Mouse (Mus musculus): ENCODE data around the gene Mok. TPM values are rescaled to one million over a fixed set of nuclear protein-coding genes. Genes with fewer than 3 reads are reported as not detected.

The Mok gene
- total RNA-seq, 2 experiments from 2014 or later, result 0.86 to 1.2 TPM

DNA sequence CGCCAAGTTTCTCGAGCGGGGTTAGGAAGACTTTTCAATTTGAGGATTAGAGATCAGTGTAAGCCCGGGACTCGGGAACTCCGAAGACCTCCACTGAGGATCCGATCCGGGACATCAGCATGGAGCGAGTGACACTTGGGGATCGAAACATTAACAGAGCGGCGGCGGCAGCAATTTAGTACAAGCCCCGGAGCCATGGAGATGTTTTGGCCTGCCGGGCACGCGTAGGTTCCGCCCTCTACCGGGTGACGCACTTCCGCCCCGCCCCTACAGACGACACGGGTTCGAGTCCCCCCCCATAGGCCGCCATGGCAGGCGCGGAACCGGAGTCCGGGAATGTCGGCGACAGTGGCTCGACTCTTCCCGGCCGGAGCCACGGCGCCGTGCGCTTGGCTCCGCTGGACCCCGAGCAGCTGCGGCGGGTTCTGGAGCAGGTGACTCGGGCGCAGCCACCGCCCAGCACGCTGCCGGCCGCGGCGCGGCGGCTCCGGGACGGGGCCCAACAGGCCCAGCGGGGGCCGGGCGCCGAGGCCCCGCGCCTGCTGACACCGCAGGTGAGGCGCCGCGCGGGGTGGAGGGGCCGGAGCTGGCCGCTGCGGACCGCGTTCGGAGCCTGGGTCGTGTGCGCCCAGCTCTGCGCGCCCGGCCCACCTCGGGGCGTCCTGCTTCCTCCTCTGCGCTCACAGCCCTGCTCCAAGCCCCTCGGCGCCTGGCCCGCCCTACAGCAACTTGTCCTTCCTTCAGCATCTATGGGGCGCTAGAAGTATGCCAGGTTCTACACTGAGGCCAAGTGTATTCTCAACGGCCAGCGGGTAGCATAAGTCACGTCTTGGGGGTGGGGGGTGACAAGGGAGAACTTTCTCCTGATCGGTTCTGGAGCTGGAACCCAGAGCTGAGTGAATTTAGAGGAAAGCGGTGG, 9.5 kb upstream of the Mok start, which contains the start of gene Zfp839:
Gene Zfp839 (plus strand): TSS at position 244 of the 919 bp plus-strand sequence.
- peak; percentile 91 to 92 for DNase-seq (ENCODE audit: low spot score in 2 of 2)

DNA sequence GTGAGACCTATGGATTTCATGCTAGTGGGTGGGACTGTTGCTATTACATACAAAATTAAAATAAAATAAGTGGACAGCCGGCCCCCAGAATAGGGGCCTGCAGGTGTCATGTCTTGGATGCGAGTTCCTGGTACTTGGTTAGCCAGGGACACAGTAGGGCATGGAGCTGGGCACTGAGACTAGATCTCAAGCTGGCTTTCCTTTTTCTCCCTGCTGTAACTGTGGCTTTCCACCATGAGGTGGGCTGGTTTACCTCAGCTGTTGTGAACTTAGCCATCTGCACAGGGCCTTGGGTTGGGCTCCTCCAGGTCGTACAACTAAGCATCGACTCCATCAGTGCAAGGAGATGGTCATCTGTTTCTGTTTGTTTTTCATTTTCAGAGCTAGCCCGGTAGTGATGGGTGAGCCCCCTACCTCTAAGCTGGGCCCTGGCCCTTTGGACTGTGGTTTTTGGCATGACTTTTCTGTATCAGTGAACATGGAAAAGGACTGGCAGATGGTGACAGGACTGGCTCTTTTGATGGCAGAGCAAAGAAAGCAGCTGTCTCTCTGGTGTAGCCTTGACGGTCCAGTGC, 5.5 kb upstream of the Mok start:
- no peak for DNase-seq (ENCODE audit: low spot score in 2 of 2)

DNA sequence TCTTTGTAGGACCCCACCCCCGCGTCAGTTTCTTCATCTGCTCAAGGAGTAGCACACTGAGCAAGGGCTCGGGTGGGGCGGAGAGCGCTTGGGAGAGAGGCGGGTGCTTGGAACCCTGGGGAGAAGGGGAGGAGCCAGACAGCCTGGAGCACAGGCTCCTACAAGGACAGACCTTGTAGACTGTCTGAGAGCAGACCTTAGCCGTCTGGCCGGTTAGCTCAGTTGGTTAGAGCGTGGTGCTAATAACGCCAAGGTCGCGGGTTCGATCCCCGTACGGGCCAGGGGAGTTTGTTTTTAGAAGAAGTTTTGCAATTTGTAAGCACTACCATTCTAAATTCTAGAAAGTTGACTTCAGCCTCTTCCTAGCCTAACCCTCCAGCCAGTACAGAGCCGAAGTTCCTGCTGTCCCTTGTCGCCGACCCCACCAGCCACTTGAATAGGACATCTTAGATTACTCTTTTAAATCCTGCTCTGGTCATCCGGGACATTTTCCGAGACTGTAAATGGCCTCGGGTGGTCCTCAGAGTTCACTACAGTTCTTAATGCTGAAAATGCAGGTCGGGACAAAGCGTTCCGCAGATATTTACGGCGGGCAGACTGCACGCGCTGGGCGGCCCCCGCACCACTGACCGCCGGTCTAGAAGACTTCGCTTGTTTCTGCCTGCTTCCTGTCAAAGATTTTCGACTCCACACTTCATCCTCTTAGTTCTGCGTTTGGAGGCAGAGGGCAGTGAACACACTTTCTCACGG, 4.6 kb upstream of the Mok start:
- DNase-seq (ENCODE audit: low spot score in 2 of 2), result peak; percentile 95 to 98

DNA sequence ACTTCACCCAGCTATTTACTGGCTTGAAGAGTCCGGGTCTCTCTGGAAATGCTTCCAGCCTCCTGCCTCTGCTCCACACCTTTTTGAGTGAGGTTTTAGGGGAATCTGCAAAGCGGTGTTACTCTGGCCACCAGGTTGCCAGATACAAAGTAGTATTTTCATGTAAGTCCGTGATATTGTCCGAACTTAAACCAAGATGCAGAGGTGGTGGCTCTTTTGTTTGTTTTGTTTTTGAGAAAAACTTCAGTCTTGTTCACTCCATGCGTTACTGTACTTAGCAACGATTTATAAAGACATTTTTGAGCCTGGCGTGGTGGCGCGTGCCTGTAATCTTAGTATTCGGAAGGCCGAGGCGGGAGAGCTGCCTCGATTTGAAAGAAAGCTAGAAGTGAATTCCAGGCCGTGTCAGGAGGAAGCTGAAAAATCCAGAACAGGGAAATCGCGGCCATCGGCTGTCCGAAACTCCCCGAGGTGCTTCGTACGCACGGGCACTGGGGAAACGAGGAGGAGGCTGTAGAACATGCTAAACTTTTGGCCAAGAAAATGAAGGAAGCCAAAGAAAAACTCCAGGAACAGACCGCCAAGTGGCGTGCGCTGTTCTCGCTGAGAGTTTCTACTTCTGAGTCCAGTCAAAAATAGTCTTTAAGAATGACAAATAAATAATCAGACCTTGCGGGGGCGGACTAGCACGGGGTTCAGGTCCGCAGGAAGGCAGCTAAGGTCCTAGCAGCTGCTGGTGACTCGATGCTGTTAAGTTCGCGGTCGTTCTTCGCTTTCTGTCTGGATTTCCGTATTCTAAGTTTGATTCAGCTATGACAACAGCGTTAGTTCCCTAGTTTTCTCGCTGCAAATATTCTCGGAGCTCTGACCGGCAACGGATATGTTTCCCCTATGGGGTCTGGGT, 3.7 kb upstream of the Mok start:
- peak; percentile 51 to 54 for DNase-seq (ENCODE audit: low spot score in 2 of 2)

DNA sequence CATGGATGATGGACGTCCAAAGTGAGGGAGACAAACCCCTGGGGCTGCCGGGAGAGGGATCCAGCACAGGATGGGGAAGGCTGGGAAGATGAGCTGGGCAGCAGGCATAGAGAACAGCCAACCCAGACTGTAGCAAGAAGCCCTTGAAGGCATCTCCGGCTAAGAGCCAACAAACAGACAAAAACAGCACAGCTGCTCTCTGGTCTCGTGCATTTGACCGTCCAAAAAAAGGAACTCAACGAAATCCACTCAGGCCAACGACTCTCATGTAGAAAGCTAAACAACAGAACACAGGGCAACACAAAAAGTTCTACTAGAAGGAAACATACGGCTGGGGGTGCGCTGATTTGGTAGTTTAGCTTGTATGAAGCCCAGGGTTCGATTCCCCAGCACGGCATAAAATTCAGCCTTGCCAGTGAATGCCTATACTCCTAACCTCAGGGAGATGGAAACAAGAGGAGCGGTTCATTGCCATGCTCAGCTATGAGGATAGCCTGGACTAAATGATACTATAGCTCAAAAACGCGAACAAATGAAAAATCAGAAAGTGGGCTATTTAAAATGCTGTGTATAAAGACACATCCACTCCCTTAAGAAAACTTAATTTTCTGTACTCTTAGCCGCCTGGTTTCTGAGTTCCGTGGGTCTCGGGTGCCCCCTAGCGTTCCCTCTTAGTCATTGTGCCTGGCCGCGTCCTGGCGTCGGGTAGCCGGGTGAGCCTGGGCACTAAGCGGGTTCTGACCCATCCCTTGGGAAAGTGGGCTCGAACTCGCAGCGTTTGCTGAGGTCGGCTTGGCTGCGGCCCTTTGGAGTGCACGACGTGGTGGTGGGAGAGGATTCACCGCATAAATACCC, 2.7 kb upstream of the Mok start:
- DNase-seq (ENCODE audit: low spot score in 2 of 2), result peak; percentile 88

DNA sequence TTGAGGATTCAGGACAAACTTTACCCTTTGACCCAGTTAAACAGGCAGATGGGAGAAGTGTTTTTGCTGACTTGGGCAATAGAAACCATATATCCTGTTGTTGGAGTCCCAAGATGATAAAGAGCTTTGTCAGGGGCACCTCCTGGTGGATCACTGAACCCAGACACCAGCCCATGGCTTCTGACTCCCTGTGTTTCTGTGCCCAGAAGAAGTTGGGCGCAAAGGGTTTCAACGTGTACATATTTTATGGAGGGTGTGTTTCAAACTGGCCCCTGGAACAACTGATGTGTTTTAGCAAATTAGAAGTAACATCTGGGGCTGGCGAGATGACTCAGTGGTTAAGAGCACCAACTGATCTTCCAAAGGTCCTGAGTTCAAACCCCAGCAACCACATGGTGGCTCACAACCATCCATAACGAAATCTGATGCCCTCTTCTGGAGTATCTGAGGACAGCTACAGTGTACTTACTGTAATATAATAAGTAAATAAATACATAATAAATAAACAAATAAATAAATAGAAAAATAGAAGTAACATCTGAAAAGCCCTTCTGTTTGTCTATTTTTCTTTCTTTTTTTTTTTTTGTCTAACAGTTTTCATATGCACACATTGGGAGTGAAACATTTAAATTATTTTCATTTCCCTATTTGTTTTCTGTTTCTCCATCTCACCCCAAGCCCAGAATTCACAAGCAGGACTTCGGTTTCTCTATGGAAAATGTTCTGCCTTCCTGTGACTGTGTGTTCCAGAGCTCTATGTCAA, 1.2 kb upstream of the Mok start:
- DNase-seq (ENCODE audit: low spot score in 2 of 2), result no peak

DNA sequence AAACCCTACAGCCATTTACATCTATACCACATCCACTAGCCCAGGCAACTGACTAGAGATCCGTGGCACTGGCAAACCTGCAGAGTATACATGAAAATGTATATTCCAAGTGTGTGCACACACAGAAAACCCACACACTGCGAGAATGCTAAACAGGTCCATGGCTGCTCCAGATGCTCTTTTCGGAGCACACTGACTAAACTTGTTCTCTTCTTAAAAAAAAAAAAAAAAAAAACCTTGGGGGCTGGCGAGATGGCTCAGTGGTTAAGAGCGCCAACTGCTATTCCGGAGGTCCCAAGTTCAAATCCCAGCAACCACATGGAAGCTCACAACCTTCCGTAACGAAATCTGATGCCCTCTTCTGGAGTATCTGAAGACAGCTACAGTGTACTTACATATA, 2.9 kb downstream of the Mok start:
- DNase-seq (ENCODE audit: low spot score in 2 of 2), result no peak

DNA sequence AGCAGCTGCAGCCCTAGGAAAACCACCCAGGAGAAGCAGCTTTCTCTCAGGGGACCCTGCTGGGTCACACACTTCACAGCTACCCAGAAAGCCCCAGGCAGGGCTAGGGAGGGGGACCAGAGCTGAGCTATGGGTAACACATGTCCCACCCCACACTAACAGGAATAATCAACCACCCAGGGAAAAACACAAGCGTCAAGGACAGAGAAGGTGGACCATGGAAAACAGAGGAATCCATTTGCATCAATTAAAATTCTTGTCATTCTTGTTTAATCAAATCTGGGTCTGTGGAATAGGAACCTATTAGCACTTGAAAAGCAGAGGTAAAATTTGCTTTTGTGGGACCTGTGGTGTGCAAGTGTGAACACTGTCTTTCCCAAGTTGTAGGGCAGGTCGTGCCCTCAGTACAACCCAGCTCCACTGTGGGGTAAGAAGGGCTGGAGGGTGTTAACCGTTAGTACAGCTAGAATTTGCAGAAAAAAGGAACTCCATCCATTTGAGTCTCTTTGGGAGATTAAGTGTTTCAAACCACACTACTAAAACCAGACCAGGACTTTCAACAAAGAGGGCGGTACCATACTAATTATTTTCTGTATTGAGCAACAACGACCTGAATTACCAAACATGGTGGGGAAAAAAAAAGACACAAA, 3.4 kb downstream of the Mok start:
- DNase-seq (ENCODE audit: low spot score in 2 of 2), result no peak

DNA sequence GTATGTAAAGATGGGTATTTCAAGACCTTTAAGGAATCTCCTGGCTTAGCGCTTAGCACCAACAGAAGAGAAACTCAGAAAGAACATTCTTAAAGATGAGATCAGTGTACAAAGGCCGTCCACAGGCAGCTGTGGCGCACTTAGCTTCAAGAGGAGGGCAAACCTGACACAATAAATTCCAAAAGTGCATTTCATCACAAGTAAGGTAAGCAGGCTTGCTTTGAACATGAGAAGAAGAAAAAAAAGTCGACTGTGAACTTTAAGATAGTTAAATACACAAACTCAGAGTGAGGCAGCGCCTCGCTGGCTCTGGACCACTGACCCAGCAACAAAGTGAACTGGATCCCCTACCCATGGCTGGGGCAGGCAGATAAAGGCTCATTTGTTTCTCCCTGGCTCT, 4.0 kb downstream of the Mok start:
- no peak for DNase-seq (ENCODE audit: low spot score in 2 of 2)

DNA sequence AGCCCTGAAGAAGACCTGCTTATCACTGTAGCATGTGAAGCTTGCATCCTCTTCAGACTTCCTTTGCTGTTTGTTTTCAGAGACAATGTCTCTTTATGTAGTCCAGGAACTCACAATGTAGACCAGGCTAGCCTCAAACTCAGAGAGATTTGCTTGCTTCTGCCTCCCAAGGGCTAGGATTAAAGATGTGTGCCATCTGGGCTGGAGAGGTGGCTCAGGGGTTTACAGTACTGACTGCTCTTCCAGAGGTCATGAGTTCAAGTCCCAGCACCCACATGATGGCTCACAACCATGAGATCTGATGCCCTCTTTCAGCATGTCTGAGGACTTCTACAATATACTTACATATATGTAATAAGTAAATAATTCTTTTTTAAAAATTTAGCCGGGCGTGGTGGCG, 5.6 kb downstream of the Mok start:
- DNase-seq (ENCODE audit: low spot score in 2 of 2), result no peak

DNA sequence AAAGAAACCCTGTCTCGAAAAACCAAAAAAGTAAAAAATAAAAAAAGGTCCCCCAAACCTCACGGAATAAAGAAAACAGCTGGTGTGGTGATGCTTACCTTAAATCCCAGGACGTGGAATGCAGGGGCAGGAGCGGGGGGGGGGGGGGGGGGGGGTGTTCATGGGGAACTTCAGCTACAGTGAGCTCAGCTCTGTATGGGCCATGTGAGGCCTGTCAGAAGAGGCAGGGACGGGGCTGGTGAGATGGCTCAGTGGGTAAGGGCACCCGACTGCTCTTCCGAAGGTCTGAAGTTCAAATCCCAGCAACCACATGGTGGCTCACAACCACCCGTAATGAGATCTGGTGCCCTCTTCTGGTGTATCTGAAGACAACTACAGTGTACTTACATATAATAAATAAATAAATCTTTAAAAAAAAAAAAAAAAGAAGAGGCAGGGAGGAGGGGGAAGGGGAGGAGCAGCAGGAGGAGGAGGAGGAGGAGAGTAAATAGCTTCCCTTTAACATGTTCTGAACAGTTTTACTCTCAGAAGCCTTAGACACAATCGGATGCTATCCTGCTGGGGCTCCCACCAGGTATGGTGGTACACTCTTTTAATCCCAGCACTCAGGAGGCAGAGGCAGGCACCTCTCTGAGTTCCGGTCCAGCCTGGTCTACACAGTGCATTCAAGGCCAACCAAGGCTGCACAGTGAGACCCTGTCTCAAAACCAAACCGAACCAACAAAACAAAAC, 10.3 kb downstream of the Mok start:
- no peak for DNase-seq (ENCODE audit: low spot score in 2 of 2)

DNA sequence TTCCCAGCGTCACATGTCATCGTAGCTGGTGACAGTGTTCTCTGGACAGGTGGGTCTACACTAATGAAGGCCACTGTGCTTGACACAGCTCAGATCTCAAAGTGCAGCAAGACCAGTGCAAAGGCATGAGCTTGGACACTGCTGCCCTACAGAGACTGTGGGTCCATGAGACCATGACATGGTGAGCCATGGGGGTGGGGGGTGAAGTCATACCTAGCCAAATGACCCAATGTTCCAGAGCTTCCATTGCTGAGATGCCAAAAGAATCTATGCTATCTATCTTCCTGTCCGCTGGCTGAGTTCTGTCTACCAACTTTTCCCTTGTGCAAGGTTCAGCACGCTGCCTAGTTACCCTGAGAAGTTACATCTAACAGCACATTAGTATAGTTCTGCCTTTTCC, 11.8 kb downstream of the Mok start:
- no peak for DNase-seq (ENCODE audit: low spot score in 2 of 2)

DNA sequence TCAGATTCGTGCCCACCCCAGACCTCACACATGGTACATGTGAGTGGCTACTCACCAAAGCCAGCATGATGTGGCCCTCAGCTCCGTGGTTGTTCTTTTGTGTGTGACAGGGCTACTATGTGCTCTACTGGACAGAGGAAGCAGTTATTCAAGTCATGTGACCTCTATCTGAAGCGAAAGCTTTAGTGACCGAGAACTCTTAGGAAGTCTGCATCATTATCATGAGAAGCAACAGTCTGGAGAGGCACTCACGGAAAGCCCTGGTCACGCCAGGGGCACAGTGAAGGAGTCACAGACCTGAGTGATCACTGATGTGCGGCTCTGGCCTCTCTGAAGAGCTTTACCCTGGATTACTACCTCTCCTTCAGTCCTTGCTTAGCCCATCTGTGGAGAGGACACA, 18.4 kb downstream of the Mok start:
- no peak for DNase-seq (ENCODE audit: low spot score in 2 of 2)

DNA sequence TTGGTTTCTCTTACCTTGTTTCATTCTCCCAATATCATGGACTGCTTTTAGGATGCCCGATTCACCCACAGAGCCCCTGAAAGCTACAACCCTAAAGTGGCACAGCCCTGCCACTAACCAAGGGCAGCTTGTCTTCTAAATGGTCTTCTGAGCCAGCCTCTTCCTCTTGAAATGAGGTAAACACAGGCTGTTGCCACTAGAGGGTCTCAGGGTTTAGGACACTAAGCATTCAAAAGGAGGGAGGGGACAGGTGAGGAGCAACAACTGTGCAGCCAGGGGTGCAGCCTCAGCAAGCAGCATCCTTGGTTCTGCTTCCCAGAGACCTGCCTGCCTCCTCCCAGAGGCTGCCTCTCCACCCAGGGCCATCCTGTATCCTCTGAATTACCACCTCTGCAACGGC, 19.0 kb downstream of the Mok start:
- DNase-seq (ENCODE audit: low spot score in 2 of 2), result no peak

DNA sequence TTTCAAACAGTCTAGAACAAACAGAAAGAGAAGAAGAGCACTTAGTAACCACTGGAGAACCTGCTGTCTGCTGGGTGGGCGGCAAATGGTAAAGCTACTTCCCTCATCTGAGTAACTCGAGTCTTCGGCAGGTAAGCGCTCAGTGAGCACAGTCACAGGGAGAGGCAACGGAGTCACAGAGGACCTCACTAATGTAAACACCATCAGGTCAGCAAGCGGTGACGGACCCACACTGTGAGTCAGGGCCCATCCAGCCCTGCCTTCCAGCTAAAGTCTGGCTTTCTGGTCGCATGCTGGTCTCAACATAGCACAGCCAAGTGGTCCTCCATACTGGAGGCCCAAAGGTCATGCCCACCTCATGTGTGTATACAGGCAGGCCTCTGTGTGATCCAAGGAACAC, 21.4 kb downstream of the Mok start:
- DNase-seq (ENCODE audit: low spot score in 2 of 2), result no peak

DNA sequence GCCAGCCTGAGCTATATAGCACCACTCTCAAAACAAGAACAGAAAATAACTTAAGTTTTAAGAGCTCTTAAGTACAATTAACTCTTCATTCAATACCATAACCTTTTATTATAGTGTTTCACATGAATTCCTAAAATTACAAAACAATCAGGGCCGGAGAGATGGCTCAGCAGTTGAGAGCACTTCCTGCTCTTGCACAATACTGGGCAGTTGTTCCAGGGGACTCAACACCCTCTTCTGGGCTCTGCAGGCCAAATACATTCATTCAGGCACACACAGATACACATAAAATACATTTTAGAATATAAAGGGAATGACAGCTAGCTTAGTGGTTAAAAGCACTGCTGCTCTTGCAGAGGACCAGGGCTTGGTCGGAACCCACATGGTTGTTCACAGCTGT, 23.9 kb downstream of the Mok start:
- DNase-seq (ENCODE audit: low spot score in 2 of 2), result no peak

DNA sequence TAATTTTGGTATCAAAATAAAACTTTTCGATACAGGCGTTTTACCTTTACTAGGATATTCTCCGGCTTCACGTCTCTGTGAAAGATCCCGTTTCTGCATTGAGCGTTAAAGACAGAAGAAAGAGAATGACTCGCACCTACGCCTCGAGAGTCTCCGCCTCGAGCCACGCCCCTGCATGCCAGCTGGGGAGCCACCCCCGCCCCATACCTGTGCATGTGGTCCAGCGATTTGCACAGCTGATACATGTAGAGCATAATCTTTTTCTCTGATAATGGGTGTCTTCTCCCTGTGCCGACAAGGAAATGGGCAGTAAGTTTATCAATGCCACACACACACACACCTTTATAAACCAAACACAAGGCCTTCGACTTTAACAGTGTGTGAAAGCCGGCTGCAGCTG, 25.8 kb downstream of the Mok start:
- no peak for DNase-seq (ENCODE audit: low spot score in 2 of 2)

DNA sequence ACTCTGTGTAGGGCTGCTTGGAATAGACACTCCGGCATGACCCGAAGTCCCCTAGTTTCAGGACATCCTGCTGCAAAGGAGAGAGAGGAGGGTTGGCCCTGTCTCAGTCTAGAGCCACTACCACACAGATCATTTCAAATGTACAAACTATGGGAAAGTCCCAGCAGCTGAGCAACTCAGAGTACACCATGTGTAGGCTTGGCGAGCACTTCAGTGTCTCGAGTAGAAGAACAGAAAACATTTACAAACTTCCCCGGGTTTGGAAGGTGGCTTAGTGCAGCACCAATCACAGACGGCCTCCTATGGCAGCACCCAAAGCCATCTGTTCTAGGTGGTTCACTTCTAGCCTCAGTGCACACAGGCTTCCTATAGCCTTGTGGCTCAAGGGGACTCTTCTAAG, 27.1 kb downstream of the Mok start:
- DNase-seq (ENCODE audit: low spot score in 2 of 2), result no peak

All from adrenal gland, adult 18-20 months (tissue).